Mouse (Mus musculus): ENCODE data around the gene Tmem199. TPM values are rescaled to one million over a fixed set of nuclear protein-coding genes. Genes with fewer than 3 reads are reported as not detected.

The Tmem199 gene
- polyA plus RNA-seq, 1 experiment from 2014 or later = 53.3 TPM

GRCm38 (mm10) chr11:78465568-78466180 lies 46.3 kb downstream of the Tmem199 start, which contains the start of gene Slc46a1:
Gene Slc46a1 (plus strand): TSS chr11:78465697.
- H3K4me3 ChIP-seq (ENCODE audit: low read depth, low read length) = peak within 1 kb of the TSS; percentile 80
- TF ChIP-seq CTCF (IDR thresholded peaks at IDR 0.05; ENCODE audit: low read depth) = no peak
- WGBS = under 1% methylated on average over 41 of the region's 41 CpGs
- H3K9me3 ChIP-seq (ENCODE audit: low read depth, low read length) = no peaks in the 10 kb centered on the region
- H3K27me3 ChIP-seq (ENCODE audit: insufficient read depth, low read length) = no peaks in the 10 kb centered on the region
- no peaks in the 10 kb centered on the region for H3K36me3 ChIP-seq (ENCODE audit: insufficient read depth)
- H3K9ac ChIP-seq = peak within 1 kb of the TSS; percentile 85
- peak within 1 kb of the TSS; percentile 96 for H3K27ac ChIP-seq (ENCODE audit: low read depth)
- H3K4me2 ChIP-seq = peak within 1 kb of the TSS; percentile 94
- H3K4me1 ChIP-seq (ENCODE audit: insufficient read depth) = peaks cover 9% of the 10 kb centered on the region; the same call in 1 of the 2 replicates
- peak; percentile 98 for ATAC-seq (ENCODE audit: insufficient read depth)
- peak; percentile 93 for DNase-seq

GRCm38 (mm10) chr11:78465116-78465515 lies 46.9 kb downstream of the Tmem199 start:
- Histone ChIP-seq H3K27ac (ENCODE audit: low read depth) (peak overlapping the region; percentile 96), H3K4me2 (peak overlapping the region; percentile 94), H3K36me3 (ENCODE audit: insufficient read depth) (no peaks in the 10 kb centered on the region), H3K4me3 (ENCODE audit: low read depth, low read length) (peak overlapping the region; percentile 80), H3K9ac (peak overlapping the region; percentile 85), H3K9me3 (ENCODE audit: low read depth, low read length) (no peaks in the 10 kb centered on the region), H3K27me3 (ENCODE audit: insufficient read depth, low read length) (no peaks in the 10 kb centered on the region), H3K4me1 (ENCODE audit: insufficient read depth) (peaks cover 9% of the 10 kb centered on the region; the same call in 1 of the 2 replicates)
- no peak for TF ChIP-seq CTCF (IDR thresholded peaks at IDR 0.05; ENCODE audit: low read depth)
- peak; percentile 23 for DNase-seq
- 22% methylated on average over 9 of the region's 9 CpGs for WGBS
- ATAC-seq (ENCODE audit: insufficient read depth) = no peak

- ATAC-seq (ENCODE audit: insufficient read depth) = no peak
- DNase-seq = no peak
- no peak overlapping the region for H3K9ac ChIP-seq
- H3K4me3 ChIP-seq (ENCODE audit: low read depth, low read length) = no peak overlapping the region
- no peak overlapping the region for H3K4me2 ChIP-seq
- H3K4me1 ChIP-seq (ENCODE audit: insufficient read depth) = peaks cover 9% of the 10 kb centered on the region; the same call in 1 of the 2 replicates
- no peaks in the 10 kb centered on the region for H3K27me3 ChIP-seq (ENCODE audit: insufficient read depth, low read length)
- H3K36me3 ChIP-seq (ENCODE audit: insufficient read depth) = no peaks in the 10 kb centered on the region
- H3K27ac ChIP-seq (ENCODE audit: low read depth) = no peak overlapping the region
- TF ChIP-seq CTCF (IDR thresholded peaks at IDR 0.05; ENCODE audit: low read depth) = no peak
- H3K9me3 ChIP-seq (ENCODE audit: low read depth, low read length) = no peaks in the 10 kb centered on the region
- 43% methylated on average over 13 of the region's 13 CpGs for WGBS
These were observed 48.5 kb downstream of the Tmem199 start for GRCm38 (mm10) chr11:78463286-78464036.

- 80% methylated on average over 5 of the region's 5 CpGs for WGBS
- DNase-seq (no peak), ATAC-seq (ENCODE audit: insufficient read depth) (no peak)
- Histone ChIP-seq H3K9me3 (ENCODE audit: low read depth, low read length) (no peaks in the 10 kb centered on the region), H3K4me2 (no peak overlapping the region), H3K4me3 (ENCODE audit: low read depth, low read length) (no peak overlapping the region), H3K27me3 (ENCODE audit: insufficient read depth, low read length) (no peaks in the 10 kb centered on the region), H3K4me1 (ENCODE audit: insufficient read depth) (peaks cover 9% of the 10 kb centered on the region; the same call in 1 of the 2 replicates), H3K36me3 (ENCODE audit: insufficient read depth) (no peaks in the 10 kb centered on the region), H3K27ac (ENCODE audit: low read depth) (no peak overlapping the region), H3K9ac (no peak overlapping the region)
- no peak for TF ChIP-seq CTCF (IDR thresholded peaks at IDR 0.05; ENCODE audit: low read depth)
These were observed 49.3 kb downstream of the Tmem199 start for GRCm38 (mm10) chr11:78462669-78463068.

- ATAC-seq (ENCODE audit: insufficient read depth) = no peak
- no peak overlapping the region for H3K4me3 ChIP-seq (ENCODE audit: low read depth, low read length)
- WGBS = 63% methylated on average over 1 of the region's 1 CpGs
These were observed 50.1 kb downstream of the Tmem199 start for GRCm38 (mm10) chr11:78461894-78462293.

GRCm38 (mm10) chr11:78458740-78459139 lies 53.2 kb downstream of the Tmem199 start:
- H3K9ac ChIP-seq = no peak overlapping the region
- no peaks in the 10 kb centered on the region for H3K36me3 ChIP-seq (ENCODE audit: insufficient read depth)
- ATAC-seq (ENCODE audit: insufficient read depth) = no peak
- 78% methylated on average over 17 of the region's 17 CpGs for WGBS
- DNase-seq = no peak
- no peaks in the 10 kb centered on the region for H3K4me1 ChIP-seq (ENCODE audit: insufficient read depth)
- H3K27ac ChIP-seq (ENCODE audit: low read depth) = no peak overlapping the region
- no peak overlapping the region for H3K4me2 ChIP-seq
- TF ChIP-seq CTCF (IDR thresholded peaks at IDR 0.05; ENCODE audit: low read depth) = no peak
- no peaks in the 10 kb centered on the region for H3K9me3 ChIP-seq (ENCODE audit: low read depth, low read length)
- H3K4me3 ChIP-seq (ENCODE audit: low read depth, low read length) = no peak overlapping the region
- H3K27me3 ChIP-seq (ENCODE audit: insufficient read depth, low read length) = no peaks in the 10 kb centered on the region

More at GRCm38 (mm10) chr11:78461894-78462293, 50.1 kb downstream of the Tmem199 start:
- H3K27ac ChIP-seq (ENCODE audit: low read depth) = no peak overlapping the region
- peaks cover 9% of the 10 kb centered on the region; the same call in 1 of the 2 replicates for H3K4me1 ChIP-seq (ENCODE audit: insufficient read depth)
- TF ChIP-seq CTCF (IDR thresholded peaks at IDR 0.05; ENCODE audit: low read depth) = peak; percentile 52
- DNase-seq = no peak
- no peaks in the 10 kb centered on the region for H3K9me3 ChIP-seq (ENCODE audit: low read depth, low read length)
- H3K36me3 ChIP-seq (ENCODE audit: insufficient read depth) = no peaks in the 10 kb centered on the region
- no peak overlapping the region for H3K9ac ChIP-seq
- H3K4me2 ChIP-seq = no peak overlapping the region
- H3K27me3 ChIP-seq (ENCODE audit: insufficient read depth, low read length) = no peaks in the 10 kb centered on the region

Other genes starting within 250 kb of the Tmem199 start
- 0.45 and 0.66 TPM in 2 replicates for gene BC030499, start 221.3 kb downstream of the Tmem199 start, polyA plus RNA-seq (2014; fragmentation: Nextera tagmentation; extraction: Ambion mirVana)
- gene Spag5, start 210.6 kb downstream of the Tmem199 start, polyA plus RNA-seq (2014; fragmentation: Nextera tagmentation; extraction: Ambion mirVana) = 54.2 and 59.8 TPM in 2 replicates
- gene Aldoc, start 189.2 kb downstream of the Tmem199 start, polyA plus RNA-seq (2014; fragmentation: Nextera tagmentation; extraction: Ambion mirVana) = 4.4 and 5.0 TPM in 2 replicates
- gene Pigs, start 183.8 kb downstream of the Tmem199 start, polyA plus RNA-seq (2014; fragmentation: Nextera tagmentation; extraction: Ambion mirVana) = 69.9 and 76.0 TPM in 2 replicates
- 36.8 and 43.1 TPM in 2 replicates for gene Unc119, start 168.7 kb downstream of the Tmem199 start, polyA plus RNA-seq (2014; fragmentation: Nextera tagmentation; extraction: Ambion mirVana)
- gene Foxn1, start 125.6 kb downstream of the Tmem199 start, polyA plus RNA-seq (2014; fragmentation: Nextera tagmentation; extraction: Ambion mirVana) = not detected in 2 replicates
- not detected in 2 replicates for gene Slc13a2, start 90.0 kb downstream of the Tmem199 start, polyA plus RNA-seq (2014; fragmentation: Nextera tagmentation; extraction: Ambion mirVana)
- 13.5 and 14.3 TPM in 2 replicates for gene Slc46a1, start 46.5 kb downstream of the Tmem199 start, polyA plus RNA-seq (2014; fragmentation: Nextera tagmentation; extraction: Ambion mirVana)
- 1.2 and 1.4 TPM in 2 replicates for gene Sarm1, start 14.4 kb downstream of the Tmem199 start, polyA plus RNA-seq (2014; fragmentation: Nextera tagmentation; extraction: Ambion mirVana)
- 0.20 and 0.50 TPM in 2 replicates for gene Vtn, start 13.1 kb downstream of the Tmem199 start, polyA plus RNA-seq (2014; fragmentation: Nextera tagmentation; extraction: Ambion mirVana)
- gene Sebox, start 8.7 kb downstream of the Tmem199 start, polyA plus RNA-seq (2014; fragmentation: Nextera tagmentation; extraction: Ambion mirVana) = not detected in 2 replicates
- gene Poldip2, start within 50 bp of the Tmem199 start, polyA plus RNA-seq (2014; fragmentation: Nextera tagmentation; extraction: Ambion mirVana) = 148 and 153 TPM in 2 replicates
- gene Tnfaip1, start 24.2 kb upstream of the Tmem199 start, polyA plus RNA-seq (2014; fragmentation: Nextera tagmentation; extraction: Ambion mirVana) = 82.9 and 85.2 TPM in 2 replicates
- 119 and 134 TPM in 2 replicates for gene Ift20, start 24.2 kb upstream of the Tmem199 start, polyA plus RNA-seq (2014; fragmentation: Nextera tagmentation; extraction: Ambion mirVana)
- 102 and 108 TPM in 2 replicates for gene Tmem97, start 38.6 kb upstream of the Tmem199 start, polyA plus RNA-seq (2014; fragmentation: Nextera tagmentation; extraction: Ambion mirVana)
- gene Nlk, start 185.2 kb upstream of the Tmem199 start, polyA plus RNA-seq (2014; fragmentation: Nextera tagmentation; extraction: Ambion mirVana) = 14.5 and 15.9 TPM in 2 replicates
- 42.4 and 48.0 TPM in 2 replicates for gene Ccnq, start 239.6 kb upstream of the Tmem199 start, polyA plus RNA-seq (2014; fragmentation: Nextera tagmentation; extraction: Ambion mirVana)